Comparison of ENCODE assay signal across 11 mouse cellular contexts in genomic region chrX:20549532-20549931, GRCm38 (mm10). TPM values are rescaled to one million over a fixed set of nuclear protein-coding genes. Genes with fewer than 3 reads are reported as not detected.
DNase-seq lines count a peak whose midpoint lies in the region; ATAC-seq lines count a peak whose summit lies in the region.
"Had no signal": no experiment of that assay in that cellular context is flagged by ENCODE, and none has a peak within 500 bp of the region (broad histone marks: within the 10 kb centered on the region; RNA-seq: fewer than 3 reads in every experiment).

TSS of gene Rgn (plus strand) at chrX:20549787.

- no peaks in the 10 kb centered on the region for H3K4me1 ChIP-seq in heart, embryonic 10.5 days
- no peaks in the 10 kb centered on the region for H3K4me1 ChIP-seq in embryonic facial prominence, embryonic 12.5 days
- H3K4me1 ChIP-seq in hindbrain, embryonic 15.5 days (replicated peaks) = no peaks in the 10 kb centered on the region
- H3K4me1 ChIP-seq in liver, embryonic 16.5 days (ENCODE audit: control insufficient read depth, low read depth, low read length) = no peaks in the 10 kb centered on the region

- no peaks in the 10 kb centered on the region for H3K9me3 ChIP-seq in heart, embryonic 10.5 days
- no peaks in the 10 kb centered on the region for H3K9me3 ChIP-seq in embryonic facial prominence, embryonic 12.5 days
- H3K9me3 ChIP-seq in hindbrain, embryonic 15.5 days = no peaks in the 10 kb centered on the region
- no peaks in the 10 kb centered on the region for H3K9me3 ChIP-seq in liver, embryonic 16.5 days (replicated peaks; ENCODE audit: control insufficient read depth, low read length)

- 71% methylated on average over 3 of the region's 3 CpGs for WGBS in heart, embryonic 10.5 days
- WGBS in embryonic facial prominence, embryonic 12.5 days = 58% methylated on average over 3 of the region's 3 CpGs
- WGBS in hindbrain, embryonic 15.5 days = 75% methylated on average over 3 of the region's 3 CpGs
- 37% methylated on average over 3 of the region's 3 CpGs for WGBS in liver, embryonic 16.5 days (ENCODE audit: insufficient replicate concordance)

- H3K9ac ChIP-seq in embryonic facial prominence, embryonic 12.5 days = no peak within 1 kb of the TSS
- 0 out of 2 replicates have a peak within 1 kb of the TSS, but pooled peaks have one; percentile 25 for H3K9ac ChIP-seq in hindbrain, embryonic 15.5 days
- H3K9ac ChIP-seq in liver, embryonic 16.5 days (ENCODE audit: low read depth, low read length) = no peak within 1 kb of the TSS

- H3K4me3 ChIP-seq in heart, embryonic 10.5 days = peak within 1 kb of the TSS; percentile 54
- H3K4me3 ChIP-seq in embryonic facial prominence, embryonic 12.5 days = no peak within 1 kb of the TSS
- H3K4me3 ChIP-seq in hindbrain, embryonic 15.5 days = peak within 1 kb of the TSS; percentile 39
- H3K4me3 ChIP-seq in liver, embryonic 16.5 days (ENCODE audit: low read depth, low read length) = peak within 1 kb of the TSS; percentile 36

- peak within 1 kb of the TSS; percentile 51 for H3K4me2 ChIP-seq in embryonic facial prominence, embryonic 12.5 days (replicated peaks)
- peak within 1 kb of the TSS; percentile 64 for H3K4me2 ChIP-seq in hindbrain, embryonic 15.5 days
- H3K4me2 ChIP-seq in liver, embryonic 16.5 days (ENCODE audit: low read depth, low read length) = peak within 1 kb of the TSS; percentile 17; the same call in 1 of the 2 replicates

- H3K27ac ChIP-seq in heart, embryonic 10.5 days = peak within 1 kb of the TSS; percentile 78; the same call in 1 of the 2 replicates
- H3K27ac ChIP-seq in embryonic facial prominence, embryonic 12.5 days = no peak within 1 kb of the TSS
- H3K27ac ChIP-seq in hindbrain, embryonic 15.5 days (replicated peaks) = no peak within 1 kb of the TSS
- peak within 1 kb of the TSS; percentile 29; the same call in 1 of the 2 replicates for H3K27ac ChIP-seq in liver, embryonic 16.5 days (ENCODE audit: low read length)
- H3K27ac ChIP-seq: left cerebral cortex, adult 2 months had no signal

- ATAC-seq in embryonic facial prominence, embryonic 12.5 days (ENCODE audit: insufficient number of reproducible peaks, insufficient read depth, low FRiP score, low TSS enrichment) = no peak
- no peak for ATAC-seq in hindbrain, embryonic 15.5 days (ENCODE audit: low FRiP score, low read depth)
- peak; percentile 52 for ATAC-seq in liver, embryonic 16.5 days (ENCODE audit: low read depth)
- ATAC-seq in CD4-positive, CD25-positive, alpha-beta regulatory T cell, adult 4 months = no peak

- no peaks in the 10 kb centered on the region for H3K36me3 ChIP-seq in heart, embryonic 10.5 days
- H3K36me3 ChIP-seq in embryonic facial prominence, embryonic 12.5 days = no peaks in the 10 kb centered on the region
- no peaks in the 10 kb centered on the region for H3K36me3 ChIP-seq in hindbrain, embryonic 15.5 days
- H3K36me3 ChIP-seq in liver, embryonic 16.5 days (ENCODE audit: control insufficient read depth, insufficient read depth) = no peaks in the 10 kb centered on the region

- DNase-seq in heart, embryonic 10.5 days (ENCODE audit: low spot score) = no peak
- no peak for DNase-seq in heart, postnatal 4 days
- DNase-seq in right cerebral cortex, postnatal 10 days (ENCODE audit: low spot score in 2 of 2) = no peak
- no peak for DNase-seq in cerebellum, postnatal 14 days
- DNase-seq: B cell, adult 2 months; cerebellum, adult 11 months had no signal

- H3K27me3 ChIP-seq in heart, embryonic 10.5 days (ENCODE audit: insufficient read depth, poor library complexity, severe bottlenecking) = no peaks in the 10 kb centered on the region
- no peaks in the 10 kb centered on the region for H3K27me3 ChIP-seq in embryonic facial prominence, embryonic 12.5 days
- H3K27me3 ChIP-seq in hindbrain, embryonic 15.5 days = no peaks in the 10 kb centered on the region
- H3K27me3 ChIP-seq in liver, embryonic 16.5 days (ENCODE audit: control insufficient read depth, insufficient read depth, low read depth, low read length) = no peaks in the 10 kb centered on the region

RNA-seq across cellular contexts. Expression of gene Rgn, which starts in this region (rescaled TPM):
- polyA plus RNA-seq in heart, embryonic 10.5 days (2016; fragmentation: Nextera tagmentation; extraction: Ambion mirVana) = 0.78 and 2.6 TPM in 2 replicates
- 1 to 10 TPM; 1.1 to 1.7 TPM for total RNA-seq in heart, postnatal 4 days (2021)
- polyA plus RNA-seq in embryonic facial prominence, embryonic 12.5 days (2016; fragmentation: Nextera tagmentation; extraction: Ambion mirVana) = 0.23 and 0.46 TPM in 2 replicates
- 0.45 and 0.67 TPM in 2 replicates for polyA plus RNA-seq in hindbrain, embryonic 15.5 days (2015; fragmentation: Nextera tagmentation; extraction: Ambion mirVana)
- polyA plus RNA-seq in liver, embryonic 16.5 days (2015; fragmentation: Nextera tagmentation; extraction: Ambion mirVana) = 203 and 206 TPM in 2 replicates
- polyA plus RNA-seq in CD4-positive, CD25-positive, alpha-beta regulatory T cell, adult 4 months (2017; shearing (Covaris generic)) = not detected

Comparison
In these comparisons a context has a peak if more than half of its experiments do, and no peak if none do; other contexts are left out.
1. RNA of gene Rgn (polyA plus RNA-seq): 203 to 206 TPM in liver, embryonic 16.5 days; 0.78 to 2.6 TPM in heart, embryonic 10.5 days, 0.45 to 0.67 TPM in hindbrain, embryonic 15.5 days, 0.23 to 0.46 TPM in embryonic facial prominence, embryonic 12.5 days and not detected in CD4-positive, CD25-positive, alpha-beta regulatory T cell, adult 4 months; every median in the first group is over 10 times any median in the second.
2. H3K27ac ChIP-seq: peak in heart, embryonic 10.5 days (single experiment) and liver, embryonic 16.5 days (single experiment); none in embryonic facial prominence, embryonic 12.5 days (single experiment) and hindbrain, embryonic 15.5 days (single experiment).
3. Peak in every context shown above with its lines, with median percentiles within 50 percentile points of each other: H3K4me2 ChIP-seq.